Mouse (Mus musculus) v-Abl transformed pro-B cells (cell line): Measurements from ENCODE around the gene Sh3rf1.

Experiments
- in situ Hi-C, 2 experiments: fragments of 400-800 bp; cut with MboI; formaldehyde crosslinking; loops; one replicate each; pipeline ENCODE4 v1.15.1; 2025; ENCODE audit not compliant: unreplicated experiment in 2 of 2

Gene Sh3rf1

GRCm38 (mm10) chr8:61218439-61218838 is 5.2 kb upstream of the Sh3rf1 start:
- in situ Hi-C loops = no loop called here

- in situ Hi-C loops = loop anchor here (5.0 to 10.0 kb wide), 3 partner anchors 228 to 264 kb away; partner anchors contain the start of genes Cbr4 (in 1 of the 2) and Nek1 (in 1 of the 2)
These were observed 389 bp upstream of the Sh3rf1 start for GRCm38 (mm10) chr8:61223283-61223682.

- in situ Hi-C loops = loop anchor here (5.0 to 10.0 kb wide), 6 partner anchors 63 to 263 kb away; partner anchors contain the start of genes Cbr4 (in 1 of the 2) and Nek1 (in 1 of the 2)
These were observed 864 bp downstream of the Sh3rf1 start for GRCm38 (mm10) chr8:61224380-61225092.

- in situ Hi-C loops = loop anchor here in 1 of 2 experiments (5.0 to 10.0 kb wide), 5 partner anchors 62 to 257 kb away; partner anchors contain the start of gene Nek1
These were observed 2.1 kb downstream of the Sh3rf1 start for GRCm38 (mm10) chr8:61225581-61226395.

GRCm38 (mm10) chr8:61226632-61227031 is 3.0 kb downstream of the Sh3rf1 start:
- in situ Hi-C loops = loop anchor here in 1 of 2 experiments (5.0 to 10.0 kb wide), 5 partner anchors 61 to 256 kb away; partner anchors contain the start of gene Nek1

GRCm38 (mm10) chr8:61228678-61229077 is 5.0 kb downstream of the Sh3rf1 start:
- in situ Hi-C loops = loop anchor here in 1 of 2 experiments (5.0 to 10.0 kb wide), 5 partner anchors 59 to 254 kb away; partner anchors contain the start of gene Nek1

- in situ Hi-C loops = loop anchor here in 1 of 2 experiments (5.0 to 10.0 kb wide), 5 partner anchors 58 to 253 kb away; partner anchors contain the start of gene Nek1
These were observed 6.0 kb downstream of the Sh3rf1 start for GRCm38 (mm10) chr8:61229511-61230195.

- in situ Hi-C loops = no loop called here
These were observed 7.4 kb downstream of the Sh3rf1 start for GRCm38 (mm10) chr8:61230881-61231755.

- in situ Hi-C loops = loop anchor here in 1 of 2 experiments (5.0 kb wide), 1 partner anchor 42 kb away; no protein-coding TSS in a partner anchor
These were observed 11.8 kb downstream of the Sh3rf1 start for GRCm38 (mm10) chr8:61235499-61235898.

GRCm38 (mm10) chr8:61236506-61237268 is 13.0 kb downstream of the Sh3rf1 start:
- in situ Hi-C loops = loop anchor here in 1 of 2 experiments (5.0 kb wide), 1 partner anchor 41 kb away; no protein-coding TSS in a partner anchor

GRCm38 (mm10) chr8:61239576-61239975 is 15.9 kb downstream of the Sh3rf1 start:
- in situ Hi-C loops = loop anchor here in 1 of 2 experiments (5.0 kb wide), 1 partner anchor 38 kb away; no protein-coding TSS in a partner anchor

GRCm38 (mm10) chr8:61241229-61241628 is 17.6 kb downstream of the Sh3rf1 start:
- in situ Hi-C loops = no loop called here

GRCm38 (mm10) chr8:61242896-61243295 is 19.2 kb downstream of the Sh3rf1 start:
- in situ Hi-C loops = no loop called here

GRCm38 (mm10) chr8:61243491-61243890 is 19.8 kb downstream of the Sh3rf1 start:
- in situ Hi-C loops = no loop called here

GRCm38 (mm10) chr8:61244157-61244556 is 20.5 kb downstream of the Sh3rf1 start:
- in situ Hi-C loops = no loop called here

GRCm38 (mm10) chr8:61247270-61248025 is 23.8 kb downstream of the Sh3rf1 start:
- in situ Hi-C loops = no loop called here

- in situ Hi-C loops = no loop called here
These were observed 25.8 kb downstream of the Sh3rf1 start for GRCm38 (mm10) chr8:61249511-61249910.

- in situ Hi-C loops = no loop called here
These were observed 30.5 kb downstream of the Sh3rf1 start for GRCm38 (mm10) chr8:61254196-61254595.
